Mouse (Mus musculus) small intestine, adult 2 months (tissue): ENCODE measurements around the gene 2510039O18Rik.

Experiments
- CTCF ChIP-seq: fragments of 200-500 bp; IDR thresholded peaks from 2 replicates; pipeline ENCODE4 v1.5.1; 2012; ENCODE audit warnings: low read depth, mild to moderate bottlenecking, control low read depth, inconsistent platforms, low read length, moderate library complexity, mixed read lengths; ENCODE audit not compliant: insufficient replicate concordance, insufficient read length; ENCODE audit errors: extremely low read depth
- POLR2A ChIP-seq: fragments of 200-500 bp; IDR thresholded peaks from 2 replicates; pipeline ENCODE4 v1.6.1; 2012; ENCODE audit warnings: low read depth, mild to moderate bottlenecking, control low read depth, inconsistent platforms, low read length, moderate library complexity

DNA sequence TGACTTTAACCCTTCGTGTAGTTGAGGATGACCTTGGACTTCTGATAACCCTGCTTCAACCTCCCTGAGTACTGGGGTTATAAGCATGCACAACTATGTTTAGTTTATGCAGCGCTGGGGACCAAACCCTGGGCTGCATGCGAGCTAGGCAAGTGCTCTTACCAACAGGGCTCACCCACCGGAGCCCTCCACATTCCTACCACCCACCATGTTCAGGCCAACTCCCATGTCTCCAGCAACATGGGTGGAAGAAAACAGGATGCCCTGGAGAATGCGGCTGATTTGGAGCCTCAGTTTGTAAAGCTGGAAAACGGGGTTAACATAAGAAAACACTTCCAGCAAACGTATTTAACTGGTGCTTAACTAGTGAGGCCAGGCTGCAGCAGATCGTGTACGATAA is 4.8 kb upstream of the 2510039O18Rik start:
- no peak for TF ChIP-seq CTCF
- no peak for TF ChIP-seq POLR2A
